In the genomic region with DNA sequence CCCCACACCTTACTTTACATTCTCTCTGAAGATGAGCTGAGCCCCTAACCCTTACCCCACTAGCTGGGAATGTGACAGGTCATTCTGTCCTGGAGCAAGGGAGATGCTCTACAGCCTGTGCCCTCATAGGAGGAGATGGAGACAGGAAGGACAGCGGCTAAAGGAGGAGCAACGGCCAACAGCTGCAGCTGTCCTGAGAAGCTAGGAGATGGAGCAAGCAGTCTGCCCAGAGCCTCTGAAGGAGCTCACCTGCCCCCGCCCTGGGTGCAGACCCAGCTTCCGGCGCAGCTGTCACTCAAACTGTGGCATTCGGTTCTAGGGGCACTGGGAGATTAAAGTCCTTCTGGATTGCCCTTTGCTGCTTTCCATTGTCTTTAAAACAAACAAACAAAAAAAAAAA, we compare ENCODE assay signal across 14 mouse cellular contexts.
DNase-seq lines count a peak whose midpoint lies in the region; ATAC-seq and TF ChIP-seq lines count a peak whose summit lies in the region.
"Had no signal": no experiment of that assay in that cellular context is flagged by ENCODE, and none has a peak within 500 bp of the region (broad histone marks: within the 10 kb centered on the region; RNA-seq: fewer than 3 reads in every experiment).

No protein-coding gene starts in this region.

- H3K9me3 ChIP-seq in kidney, embryonic 16.5 days (ENCODE audit: low read length) = peaks cover 4% of the 10 kb centered on the region; the same call in 1 of the 2 replicates
- peaks cover 5% of the 10 kb centered on the region for H3K9me3 ChIP-seq in E14TG2a.4 (ENCODE audit: low read length)
- H3K9me3 ChIP-seq in intestine, postnatal 0 days (ENCODE audit: control insufficient read depth) = no peaks in the 10 kb centered on the region
- H3K9me3 ChIP-seq: hindbrain, embryonic 15.5 days; liver, embryonic 13.5 days had no signal

- no peak for TF ChIP-seq CTCF in E14TG2a.4 (conservative IDR thresholded peaks at IDR 0.05; ENCODE audit: low read length)
- no peak for TF ChIP-seq CTCF in intestine, postnatal 0 days (IDR thresholded peaks at IDR 0.05; ENCODE audit: low read depth)

- H3K27ac ChIP-seq in kidney, embryonic 16.5 days (ENCODE audit: low read length) = 0 out of 2 replicates have a peak overlapping the region, but pooled peaks have one; percentile 7
- H3K27ac ChIP-seq in intestine, postnatal 0 days (ENCODE audit: low read depth, low read length) = no peak overlapping the region
- H3K27ac ChIP-seq: hindbrain, embryonic 15.5 days; liver, embryonic 13.5 days; macrophage had no signal

- H3K9ac ChIP-seq in kidney, embryonic 16.5 days (replicated peaks; ENCODE audit: low read length) = no peak overlapping the region
- H3K9ac ChIP-seq in intestine, postnatal 0 days (ENCODE audit: low read depth, low read length) = no peak overlapping the region
- H3K9ac ChIP-seq: heart, embryonic 12.5 days; hindbrain, embryonic 15.5 days; liver, embryonic 13.5 days had no signal

- 25% methylated on average over 6 of the region's 6 CpGs for WGBS in kidney, embryonic 16.5 days
- 21% methylated on average over 6 of the region's 6 CpGs for WGBS in intestine, postnatal 0 days

- no peak overlapping the region for H3K4me3 ChIP-seq in kidney, embryonic 16.5 days (ENCODE audit: low read length)
- peak overlapping the region; percentile 26; the same call in 1 of the 2 replicates for H3K4me3 ChIP-seq in E14TG2a.4 (replicated peaks; ENCODE audit: low read length)
- H3K4me3 ChIP-seq in intestine, postnatal 0 days (ENCODE audit: low read depth, low read length) = no peak overlapping the region
- H3K4me3 ChIP-seq: heart, embryonic 12.5 days; hindbrain, embryonic 15.5 days; liver, embryonic 13.5 days had no signal

- H3K27me3 ChIP-seq in kidney, embryonic 16.5 days (ENCODE audit: insufficient read depth, low read length) = no peaks in the 10 kb centered on the region
- peaks cover 14% of the 10 kb centered on the region; the same call in 1 of the 2 replicates for H3K27me3 ChIP-seq in E14TG2a.4 (ENCODE audit: insufficient read depth, low read length)
- no peaks in the 10 kb centered on the region for H3K27me3 ChIP-seq in intestine, postnatal 0 days (replicated peaks; ENCODE audit: control insufficient read depth, insufficient read depth, low read length)
- H3K27me3 ChIP-seq: heart, embryonic 12.5 days; hindbrain, embryonic 15.5 days; liver, embryonic 13.5 days had no signal

- DNase-seq in embryo, embryonic 10 days (ENCODE audit: low spot score) = peak; percentile 49
- no peak for DNase-seq in embryo, embryonic 9.5 days (ENCODE audit: extremely low spot score)
- no peak for DNase-seq in kidney, postnatal 4 days
- DNase-seq in adrenal gland, postnatal 36 days = no peak
- DNase-seq in urinary bladder, postnatal 25 days (ENCODE audit: low spot score) = no peak
- DNase-seq: cerebellum, adult 11 months; gastrocnemius, postnatal 10 days; liver, embryonic 13.5 days had no signal

- H3K36me3 ChIP-seq in kidney, embryonic 16.5 days (ENCODE audit: insufficient read depth, low read length) = no peaks in the 10 kb centered on the region
- no peaks in the 10 kb centered on the region for H3K36me3 ChIP-seq in E14TG2a.4 (ENCODE audit: insufficient read depth, low read length)
- no peaks in the 10 kb centered on the region for H3K36me3 ChIP-seq in intestine, postnatal 0 days (ENCODE audit: control insufficient read depth, insufficient read depth)
- H3K36me3 ChIP-seq: heart, embryonic 12.5 days; hindbrain, embryonic 15.5 days; liver, embryonic 13.5 days had no signal

- no peak for ATAC-seq in kidney, embryonic 16.5 days (ENCODE audit: low FRiP score, low TSS enrichment)
- 0 out of 2 replicates have a peak, but pooled peaks have one; percentile 37 for ATAC-seq in intestine, postnatal 0 days

- no peak overlapping the region for H3K4me2 ChIP-seq in kidney, embryonic 16.5 days (replicated peaks; ENCODE audit: low read depth, low read length)
- H3K4me2 ChIP-seq in intestine, postnatal 0 days (replicated peaks; ENCODE audit: low read depth) = no peak overlapping the region
- H3K4me2 ChIP-seq: heart, embryonic 12.5 days; hindbrain, embryonic 15.5 days; liver, embryonic 13.5 days had no signal

- H3K4me1 ChIP-seq in kidney, embryonic 16.5 days (ENCODE audit: insufficient read depth, low read length) = peaks cover 10% of the 10 kb centered on the region
- H3K4me1 ChIP-seq in E14TG2a.4 (replicated peaks; ENCODE audit: low read depth, low read length) = peaks cover 45% of the 10 kb centered on the region
- H3K4me1 ChIP-seq in intestine, postnatal 0 days (replicated peaks; ENCODE audit: control insufficient read depth, insufficient read depth, low read length) = no peaks in the 10 kb centered on the region; the same call in 1 of the 2 replicates
